Mouse (Mus musculus) heart, embryonic 11.5 days (tissue): Measurements from ENCODE around the gene Ticam1. TPM values are rescaled to one million over a fixed set of nuclear protein-coding genes. Genes with fewer than 3 reads are reported as not detected.

Experiments
- ATAC-seq: fragments of 200-750 bp; cut with Nextera tagmentation; replicated peaks from 2 replicates; pipeline ENCODE4 v1.8.0; 2017; ENCODE audit warnings: moderate library complexity; ENCODE audit not compliant: insufficient number of reproducible peaks, low FRiP score, low TSS enrichment
- H3K27ac ChIP-seq: fragments of 300-500 bp; sonication (generic); 2 replicates; pipeline ENCODE4 v1.5.1; 2014; ENCODE audit warnings: mild to moderate bottlenecking, low read depth, low read length
- H3K27me3 ChIP-seq: fragments of 300-500 bp; sonication (generic); 2 replicates; pipeline ENCODE4 v1.6.1; 2014; ENCODE audit warnings: mild to moderate bottlenecking, low read length, mixed read lengths; ENCODE audit not compliant: control insufficient read depth, insufficient read depth
- H3K36me3 ChIP-seq: fragments of 300-500 bp; sonication (generic); 2 replicates; pipeline ENCODE4 v1.6.1; 2014; ENCODE audit warnings: mild to moderate bottlenecking, low read length, moderate library complexity, mixed read lengths; ENCODE audit not compliant: control insufficient read depth, insufficient read depth
- H3K4me1 ChIP-seq: fragments of 300-500 bp; sonication (generic); 2 replicates; pipeline ENCODE4 v1.6.1; 2014; ENCODE audit warnings: low read length; ENCODE audit not compliant: control insufficient read depth, insufficient read depth
- H3K4me2 ChIP-seq: fragments of 300-500 bp; sonication (generic); 2 replicates; pipeline ENCODE4 v1.6.1; 2014; ENCODE audit warnings: mild to moderate bottlenecking, moderate library complexity
- H3K4me3 ChIP-seq: fragments of 300-500 bp; sonication (generic); 2 replicates; pipeline ENCODE4 v1.5.1; 2014; ENCODE audit warnings: low read depth, low read length
- H3K9ac ChIP-seq: fragments of 300-500 bp; sonication (generic); 2 replicates; pipeline ENCODE4 v1.6.1; 2014; ENCODE audit warnings: mild to moderate bottlenecking, low read depth, low read length, moderate library complexity
- H3K9me3 ChIP-seq: fragments of 300-500 bp; sonication (generic); replicated peaks from 2 replicates; pipeline ENCODE4 v1.6.1; 2016; ENCODE audit warnings: low read length; ENCODE audit not compliant: control insufficient read depth
- WGBS: fragments of 180-500 bp; shearing (Covaris S2); extraction: QIAGEN DNeasy Blood & Tissue Kit; methylation state at CpG from one replicate; pipeline ENCODE4 v1.1.7; 2014; ENCODE audit not compliant: insufficient replicate concordance; 5-methylcytosine and 5-hydroxymethylcytosine counted together
- polyA plus RNA-seq: library from polyadenylated mRNA; unstranded; fragments of >200 nt; fragmentation: Nextera tagmentation; extraction: Ambion mirVana; gene quantifications from 2 replicates; pipeline ENCODE4 v1.2.1, GENCODE M21; 2014

Ticam1 gene
- polyA plus RNA-seq, 1 experiment from 2014 or later, result 11.4 TPM

DNA sequence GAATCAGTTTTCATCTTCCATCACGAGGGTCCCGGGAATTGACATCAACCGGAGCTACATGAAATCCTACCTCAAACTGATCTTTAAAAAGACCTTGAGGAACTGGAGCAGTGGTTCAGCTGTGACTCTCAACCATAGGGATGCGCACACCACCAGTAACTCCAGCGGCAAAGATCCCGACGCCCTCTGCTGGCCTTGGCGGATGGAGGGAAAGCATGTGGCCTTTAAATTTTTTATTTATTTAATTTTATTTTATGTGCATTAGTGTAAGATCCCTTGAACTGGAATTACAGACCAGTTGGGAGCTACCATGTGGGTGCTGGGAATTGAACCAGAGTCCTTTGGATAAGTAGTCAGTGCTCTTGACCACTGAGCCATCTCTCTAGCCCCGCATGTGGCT is 21.2 kb downstream of the Ticam1 start:
- Histone ChIP-seq H3K4me3 (peak overlapping the region; percentile 74; the same call in 1 of the 2 replicates), H3K36me3 (peaks cover 11% of the 10 kb centered on the region), H3K27me3 (no peaks in the 10 kb centered on the region), H3K9me3 (no peaks in the 10 kb centered on the region), H3K9ac (no peak overlapping the region), H3K27ac (0 out of 2 replicates have a peak overlapping the region, but pooled peaks have one; percentile 94), H3K4me2 (peak overlapping the region; percentile 39), H3K4me1 (peaks cover 23% of the 10 kb centered on the region)
- WGBS, result 16% methylated on average over 9 of the region's 9 CpGs
- ATAC-seq, result no peak

DNA sequence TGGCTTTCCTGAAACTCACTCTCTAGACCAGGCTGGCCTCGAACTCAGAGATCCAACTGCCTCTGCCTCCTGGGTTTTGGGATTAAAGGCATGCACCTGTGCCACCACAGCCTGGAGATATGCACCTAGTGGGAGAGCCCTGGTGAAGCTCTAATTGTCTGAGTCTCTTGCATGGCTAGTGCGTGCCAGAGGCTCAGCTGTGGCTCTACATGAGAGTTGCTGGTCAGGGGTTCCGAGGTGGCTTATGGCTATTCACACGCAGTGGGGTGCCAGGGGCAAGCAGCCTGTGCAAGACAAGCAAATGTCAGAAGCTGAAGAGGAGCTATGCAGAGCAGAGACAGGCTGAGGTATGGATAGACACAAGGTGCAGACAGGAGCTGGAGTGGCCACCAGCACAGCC is 21.9 kb downstream of the Ticam1 start:
- H3K27ac ChIP-seq, result no peak overlapping the region
- ATAC-seq, result no peak
- H3K27me3 ChIP-seq, result no peaks in the 10 kb centered on the region
- H3K4me3 ChIP-seq, result no peak overlapping the region
- no peak overlapping the region for H3K4me2 ChIP-seq
- peaks cover 7% of the 10 kb centered on the region for H3K36me3 ChIP-seq
- peaks cover 18% of the 10 kb centered on the region for H3K4me1 ChIP-seq
- no peaks in the 10 kb centered on the region for H3K9me3 ChIP-seq
- 83% methylated on average over 4 of the region's 4 CpGs for WGBS
- H3K9ac ChIP-seq, result no peak overlapping the region

DNA sequence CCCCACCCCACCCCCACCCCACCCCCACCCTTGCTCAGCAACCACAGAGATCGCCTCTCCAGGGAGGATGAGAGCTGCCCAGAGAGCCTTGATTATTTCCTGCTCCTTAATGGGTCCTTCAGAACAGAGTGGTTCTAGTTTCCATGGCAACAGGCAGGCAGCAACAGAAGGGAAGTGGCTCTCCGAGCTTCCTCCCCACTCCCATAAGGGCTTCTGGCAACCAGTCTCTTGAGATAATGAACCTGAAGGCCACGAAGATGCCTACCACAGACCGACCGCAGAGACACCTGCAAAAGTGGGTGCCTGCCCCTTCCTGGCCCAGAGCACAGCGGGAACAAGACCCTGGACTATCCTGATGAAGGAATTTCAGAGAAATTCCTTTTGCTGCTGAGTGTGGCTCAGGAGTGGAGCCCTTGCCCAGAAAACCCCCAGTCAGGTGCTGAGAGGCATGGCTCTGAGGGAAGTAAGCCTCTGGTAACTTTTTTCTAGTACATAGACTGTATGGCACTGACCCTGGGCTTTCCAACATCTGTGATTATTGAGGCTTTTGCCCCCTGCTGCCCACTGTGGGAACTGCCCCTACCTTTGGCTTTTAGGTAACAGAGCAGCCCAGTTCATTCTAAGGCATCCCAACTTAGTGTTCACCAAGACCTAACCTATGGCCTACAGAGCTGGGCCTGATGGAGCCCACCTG is 25.3 kb downstream of the Ticam1 start:
- Histone ChIP-seq H3K27me3 (no peaks in the 10 kb centered on the region), H3K27ac (no peak overlapping the region), H3K4me2 (no peak overlapping the region), H3K9me3 (no peaks in the 10 kb centered on the region), H3K4me1 (no peaks in the 10 kb centered on the region), H3K4me3 (no peak overlapping the region), H3K9ac (no peak overlapping the region), H3K36me3 (no peaks in the 10 kb centered on the region)
- no peak for ATAC-seq
- 20% methylated on average over 6 of the region's 6 CpGs for WGBS

DNA sequence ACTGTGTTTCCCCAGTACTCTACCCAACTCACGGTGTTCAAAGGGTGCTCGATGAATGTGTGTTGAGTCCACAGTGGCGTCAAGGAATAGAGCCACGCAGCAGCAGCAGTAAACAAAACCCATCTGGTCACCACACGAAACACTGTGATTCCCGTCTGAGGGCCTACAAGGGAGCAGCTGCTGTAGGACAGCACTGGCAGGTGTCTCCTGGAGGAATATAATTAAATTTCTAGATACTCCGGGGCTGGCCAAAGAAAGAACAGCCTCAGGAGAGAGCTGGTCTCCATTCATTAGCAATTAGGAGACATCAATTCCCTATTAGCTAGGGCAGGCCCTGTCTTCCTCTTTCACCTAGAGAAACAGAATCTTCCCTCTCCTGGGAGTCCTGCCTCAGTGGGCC is 31.0 kb downstream of the Ticam1 start:
- Histone ChIP-seq H3K4me1 (no peaks in the 10 kb centered on the region), H3K4me3 (no peak overlapping the region), H3K27ac (no peak overlapping the region), H3K9me3 (no peaks in the 10 kb centered on the region), H3K9ac (no peak overlapping the region), H3K36me3 (no peaks in the 10 kb centered on the region), H3K27me3 (peaks cover 13% of the 10 kb centered on the region), H3K4me2 (no peak overlapping the region)
- ATAC-seq, result no peak
- 66% methylated on average over 7 of the region's 7 CpGs for WGBS

DNA sequence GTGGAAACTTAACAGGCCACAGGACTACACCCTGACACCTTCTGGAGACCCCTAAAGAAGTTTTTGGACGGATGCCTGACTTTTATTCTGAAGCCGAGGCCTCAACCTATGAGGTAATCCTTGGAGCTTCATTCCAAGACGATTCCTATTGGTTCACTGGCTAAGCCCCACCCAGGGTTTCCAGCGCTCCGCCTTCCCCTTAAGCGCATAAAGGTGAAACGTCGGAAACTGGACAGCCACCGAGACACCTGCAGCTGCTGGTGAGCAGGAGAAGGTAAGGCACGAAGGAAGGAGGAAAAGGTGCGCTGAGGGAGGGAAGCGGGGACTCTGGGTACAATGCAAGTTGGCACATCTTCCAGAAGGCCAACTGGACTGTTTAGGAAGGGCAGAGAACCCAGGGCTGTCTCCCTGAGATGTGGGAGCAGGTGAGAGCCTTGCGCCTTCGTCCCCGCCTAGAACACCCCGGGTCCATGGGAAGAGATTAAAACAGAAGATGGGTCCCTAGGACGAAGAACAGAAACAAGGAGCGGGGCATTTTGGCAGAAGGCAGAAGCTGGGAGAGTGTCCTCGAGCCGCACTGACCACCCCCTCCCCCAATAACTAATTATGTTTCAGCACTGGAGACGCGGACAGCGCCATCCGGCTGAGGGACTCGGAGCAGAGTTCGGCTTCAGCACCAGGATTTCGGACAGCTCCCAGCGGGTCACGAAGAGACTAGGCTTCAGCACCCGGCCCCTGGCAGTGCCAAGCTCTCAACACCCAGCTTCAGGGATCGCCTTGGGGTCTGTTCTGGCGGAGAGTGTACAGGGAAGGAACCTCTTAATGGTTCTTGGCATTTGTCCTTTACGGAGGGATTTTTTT is 34.8 kb downstream of the Ticam1 start:
- no peaks in the 10 kb centered on the region for H3K4me1 ChIP-seq
- H3K9me3 ChIP-seq, result no peaks in the 10 kb centered on the region
- no peaks in the 10 kb centered on the region for H3K36me3 ChIP-seq
- no peak for ATAC-seq
- H3K4me3 ChIP-seq, result no peak overlapping the region
- peaks cover 13% of the 10 kb centered on the region for H3K27me3 ChIP-seq
- 2% methylated on average over 33 of the region's 33 CpGs for WGBS
- no peak overlapping the region for H3K4me2 ChIP-seq
- H3K9ac ChIP-seq, result no peak overlapping the region
- H3K27ac ChIP-seq, result no peak overlapping the region

DNA sequence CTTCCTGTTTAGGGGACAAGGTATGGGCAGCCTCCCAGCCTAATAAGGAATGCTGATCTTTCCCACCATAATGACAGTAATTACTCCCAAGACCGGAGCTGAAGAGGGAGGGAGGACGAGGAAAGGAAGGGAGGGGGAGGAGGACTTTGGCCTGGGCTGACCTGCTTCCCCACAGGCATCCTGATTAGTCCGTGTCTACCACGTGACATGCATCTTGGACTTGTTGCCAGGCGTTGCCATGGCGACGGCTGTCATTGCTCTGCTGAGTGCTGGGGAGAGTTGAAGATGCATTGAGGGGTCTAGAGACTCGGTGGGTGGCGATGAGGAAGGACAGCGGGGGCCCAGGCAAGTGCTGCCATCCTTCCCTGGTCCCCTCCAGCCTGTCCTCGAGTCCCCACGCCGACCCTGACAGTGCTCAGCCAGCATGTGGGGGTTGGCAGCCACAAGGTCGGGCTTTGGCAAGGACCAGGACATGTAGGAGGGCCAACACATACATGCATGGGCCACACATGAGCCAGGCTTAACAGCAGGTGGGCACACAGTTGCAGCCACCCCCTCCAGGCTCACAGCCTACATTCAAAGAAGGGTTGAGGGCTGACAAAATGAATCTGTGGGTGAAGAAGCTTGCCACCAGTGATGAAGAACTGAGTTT is 42.6 kb downstream of the Ticam1 start:
- ATAC-seq, result peak; percentile 42; the same call in 1 of the 2 replicates
- Histone ChIP-seq H3K9me3 (no peaks in the 10 kb centered on the region), H3K9ac (no peak overlapping the region), H3K4me2 (no peak overlapping the region), H3K27me3 (no peaks in the 10 kb centered on the region), H3K4me3 (no peak overlapping the region), H3K4me1 (peaks cover 4% of the 10 kb centered on the region; the same call in 1 of the 2 replicates), H3K27ac (no peak overlapping the region), H3K36me3 (no peaks in the 10 kb centered on the region)
- WGBS, result 5% methylated on average over 14 of the region's 14 CpGs

DNA sequence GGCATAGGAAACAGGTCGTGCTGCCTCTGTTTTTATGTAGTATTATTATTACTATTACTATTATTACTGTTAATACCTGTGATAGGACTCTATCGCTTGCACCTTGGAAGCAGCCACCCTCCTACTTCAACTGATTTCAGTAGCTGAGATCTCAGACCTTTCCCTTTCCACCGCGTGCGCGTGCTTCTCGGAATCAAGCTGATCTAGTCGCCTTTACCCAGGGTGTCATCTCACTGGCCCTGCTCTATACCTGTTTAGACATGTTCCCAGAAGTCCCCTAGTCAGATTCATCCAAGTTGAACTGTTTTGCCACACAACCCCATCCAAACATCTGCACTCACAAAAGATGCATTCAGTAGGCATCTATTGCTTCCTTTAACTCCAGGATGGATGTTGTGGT is 43.2 kb downstream of the Ticam1 start:
- Histone ChIP-seq H3K36me3 (no peaks in the 10 kb centered on the region), H3K4me2 (no peak overlapping the region), H3K4me1 (peaks cover 4% of the 10 kb centered on the region; the same call in 1 of the 2 replicates), H3K4me3 (no peak overlapping the region), H3K27me3 (no peaks in the 10 kb centered on the region), H3K9me3 (no peaks in the 10 kb centered on the region), H3K9ac (no peak overlapping the region), H3K27ac (no peak overlapping the region)
- WGBS, result 48% methylated on average over 8 of the region's 8 CpGs
- no peak for ATAC-seq

DNA sequence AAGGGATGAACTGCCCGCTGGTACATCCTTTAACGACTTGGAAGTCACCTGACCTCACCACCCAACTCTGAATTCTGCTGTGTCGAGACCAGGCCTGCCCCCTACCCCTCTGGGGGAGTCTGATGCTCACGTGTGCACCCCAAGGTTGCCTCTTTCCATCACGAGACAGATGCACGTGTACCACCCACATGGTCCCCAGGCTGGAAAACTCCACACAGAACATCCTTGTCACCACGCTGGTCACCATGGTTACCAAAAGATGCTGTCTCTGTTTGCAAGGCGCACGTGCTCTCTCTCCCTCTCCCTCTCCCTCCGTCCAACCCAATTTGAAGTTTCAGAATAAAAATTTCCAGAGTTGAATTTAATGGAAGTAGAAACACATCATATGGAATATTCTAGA is 46.6 kb downstream of the Ticam1 start:
- Histone ChIP-seq H3K9me3 (no peaks in the 10 kb centered on the region), H3K4me2 (no peak overlapping the region), H3K27me3 (no peaks in the 10 kb centered on the region), H3K27ac (no peak overlapping the region), H3K36me3 (no peaks in the 10 kb centered on the region), H3K4me1 (peaks cover 4% of the 10 kb centered on the region; the same call in 1 of the 2 replicates), H3K9ac (no peak overlapping the region), H3K4me3 (no peak overlapping the region)
- ATAC-seq, result no peak
- 54% methylated on average over 10 of the region's 10 CpGs for WGBS
